Mouse (Mus musculus) right cerebral cortex, postnatal 14 days (tissue): ENCODE results near the gene Eif4e1b.
"Not testable (repeated sequence)": the region's sequence is repeated elsewhere in the genome, so short reads cannot be mapped to it uniquely, and the experiment has no call there.

Experiments
- DNase-seq: peaks from one replicate; pipeline ENCODE4 v3.0.0; 2022

Eif4e1b gene

DNA sequence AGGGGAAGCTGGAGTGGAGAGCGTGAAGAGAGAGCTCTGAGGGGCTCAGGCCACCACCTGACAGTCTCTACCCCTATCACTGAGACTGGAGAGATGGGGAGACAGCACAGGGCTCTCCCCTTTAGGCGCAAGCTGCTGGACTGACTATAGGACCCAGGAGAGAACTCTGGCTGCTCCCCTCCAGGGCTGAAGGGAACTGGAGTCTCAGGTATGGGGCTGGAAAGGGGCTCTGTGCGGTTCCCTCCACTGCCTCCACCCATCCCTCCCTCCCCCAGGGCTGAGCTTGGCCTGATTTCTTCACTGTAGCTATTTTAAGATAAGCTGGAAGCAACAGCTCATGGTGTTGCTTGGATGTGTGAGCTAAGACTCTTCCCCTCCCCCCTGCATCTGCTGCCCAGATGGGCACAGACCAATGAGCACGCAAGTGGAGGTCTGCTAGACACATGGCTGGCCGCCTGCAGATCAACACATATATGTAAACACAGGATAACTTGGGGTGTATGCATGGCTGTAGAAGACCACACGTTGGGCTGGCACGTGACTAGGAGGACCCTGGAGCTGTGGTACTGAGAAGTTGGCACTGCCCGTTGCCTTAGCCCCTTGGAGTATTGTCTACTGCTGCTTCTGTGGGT lies 23.5 kb upstream of the Eif4e1b start:
- peak; percentile 77 for DNase-seq

DNA sequence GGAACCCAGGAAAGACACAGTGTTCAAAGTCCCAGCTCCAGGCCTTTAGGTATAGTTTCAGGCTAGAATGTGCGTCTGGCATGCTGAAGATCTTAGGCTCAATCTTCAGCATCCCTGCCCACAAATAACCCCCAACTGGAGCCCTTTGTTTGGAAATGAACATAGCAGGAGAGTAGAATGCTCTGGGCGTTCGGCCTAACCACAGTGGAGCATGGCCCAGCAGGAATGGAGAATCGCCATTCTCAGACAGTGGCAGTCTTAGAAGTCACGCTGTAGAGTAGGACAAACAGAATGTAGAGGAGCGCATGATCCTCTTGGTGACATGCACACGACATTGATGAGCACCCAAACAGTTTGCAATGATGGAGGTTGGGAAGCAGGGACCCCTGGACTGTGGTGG lies 22.9 kb upstream of the Eif4e1b start:
- no peak for DNase-seq

DNA sequence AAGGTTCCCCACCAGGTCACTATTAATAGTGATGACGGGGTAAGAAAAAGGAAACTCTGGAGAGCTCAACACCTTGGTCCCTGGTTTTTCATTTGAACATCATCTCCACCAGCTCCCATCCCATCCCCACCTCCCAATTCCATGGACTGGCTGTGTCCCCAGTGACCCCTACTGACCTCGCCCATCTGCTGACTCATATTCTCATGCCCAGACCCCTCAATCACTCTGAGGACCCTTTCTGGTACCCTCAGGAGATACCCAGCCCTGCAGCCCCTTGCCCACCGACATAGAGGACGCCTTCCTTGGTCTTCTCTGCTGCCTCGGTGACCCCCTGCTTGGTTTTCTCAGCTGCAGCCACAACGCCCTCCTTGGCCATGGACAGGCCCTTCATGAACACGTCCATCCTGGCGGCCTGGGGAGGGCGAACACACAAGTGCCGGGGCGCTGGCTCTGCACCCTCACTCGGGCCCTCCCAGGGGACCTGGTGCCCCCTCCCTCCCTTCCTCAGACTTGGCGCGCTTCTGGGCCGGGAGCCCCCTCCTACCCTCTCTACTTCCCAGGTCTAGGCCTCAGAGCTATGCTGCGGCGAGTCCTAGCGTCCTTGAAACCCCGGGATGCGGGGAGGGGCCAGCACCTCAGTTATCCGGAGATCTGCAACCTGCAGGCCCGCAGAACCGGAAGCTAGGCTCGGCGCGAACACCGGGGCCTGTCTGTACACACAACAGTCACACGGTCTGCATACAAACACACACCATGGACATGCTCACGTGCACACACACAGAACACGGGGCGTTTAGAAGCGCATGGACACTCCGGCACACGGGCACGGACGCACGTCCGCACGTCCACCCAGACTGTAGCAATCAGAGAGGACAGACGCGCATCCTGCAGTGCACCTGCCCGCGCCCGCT lies 18.3 kb upstream of the Eif4e1b start:
- DNase-seq = no peak

DNA sequence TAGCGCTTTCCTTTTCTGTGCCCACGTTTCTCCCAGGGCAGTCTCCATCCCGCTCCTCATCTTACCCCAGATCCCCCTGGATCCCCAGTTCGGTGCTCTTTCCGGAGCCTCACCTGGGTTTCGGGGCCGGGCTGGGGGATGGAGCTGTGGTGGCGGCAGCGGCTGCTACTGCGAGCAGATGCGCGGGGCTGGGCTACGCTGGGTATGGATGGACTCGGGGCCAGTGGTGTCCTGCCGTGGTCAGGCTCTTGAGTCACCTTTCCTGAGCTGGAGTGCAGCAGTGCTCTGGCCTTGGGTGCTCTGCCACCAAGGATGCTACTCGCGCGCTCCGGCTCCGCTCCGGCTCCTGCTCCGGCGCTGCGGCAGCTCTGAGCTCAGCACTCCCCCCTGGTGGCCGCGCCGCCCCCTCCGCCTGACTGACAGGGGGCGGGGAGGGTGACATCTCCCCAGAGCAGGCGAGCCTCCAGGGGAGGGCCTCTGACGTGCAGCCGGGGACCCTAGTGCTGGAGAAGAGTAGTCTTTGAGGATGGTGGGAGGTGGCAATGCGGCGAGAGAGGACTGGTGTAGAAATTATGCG lies 17.5 kb upstream of the Eif4e1b start, which contains the start of gene Sncb:
TSS of gene Sncb (minus strand) at position 404 of the 577 bp plus-strand sequence.
- peak; percentile 87 for DNase-seq

- no peak for DNase-seq
These were observed 16.8 kb upstream of the Eif4e1b start for GRCm38 (mm10) chr13:54767012-54767411.

DNA sequence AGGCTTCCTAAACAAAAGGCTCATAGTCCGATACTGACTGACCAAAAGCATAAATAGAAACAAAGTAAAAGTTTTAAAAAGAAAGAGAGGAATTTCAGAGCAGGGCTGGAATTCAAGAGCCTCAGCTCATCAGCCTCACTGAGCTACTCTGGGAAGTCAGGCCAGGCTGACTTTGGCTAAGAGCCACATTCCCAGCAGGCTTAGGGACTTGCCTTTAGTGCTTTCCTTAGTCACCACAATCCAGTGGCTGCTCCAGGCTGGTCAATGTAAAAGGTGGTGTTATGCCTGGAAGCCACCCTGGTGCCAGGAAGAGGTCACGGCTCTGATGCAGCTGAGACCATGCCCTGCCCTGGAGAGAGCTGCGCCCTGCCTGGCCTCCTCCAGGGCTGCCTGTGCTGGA lies 3.2 kb upstream of the Eif4e1b start:
- DNase-seq = peak; percentile 61

DNA sequence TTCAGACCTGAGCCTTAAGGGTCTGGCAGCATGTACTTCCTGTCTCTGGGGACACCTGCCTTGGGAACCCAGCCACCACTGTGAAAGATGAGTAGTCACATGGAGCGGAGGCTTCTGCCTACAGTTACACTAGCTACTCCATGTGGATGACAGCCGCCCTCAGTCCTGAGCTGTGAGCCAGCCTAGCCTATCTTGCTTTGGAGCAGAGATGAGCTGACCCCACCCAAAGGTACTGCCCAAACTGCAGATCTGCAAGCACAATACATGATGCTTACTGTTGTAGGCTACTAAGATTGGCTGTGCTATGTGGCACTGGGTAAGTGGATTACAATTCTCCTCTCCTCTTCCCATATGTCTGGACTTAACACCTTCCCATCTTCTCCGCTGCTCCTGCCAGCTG lies 2.7 kb upstream of the Eif4e1b start:
- DNase-seq = no peak

GRCm38 (mm10) chr13:54783235-54783634 lies 563 bp upstream of the Eif4e1b start:
- DNase-seq = no peak

GRCm38 (mm10) chr13:54787591-54787990 lies 3.8 kb downstream of the Eif4e1b start:
- DNase-seq = not testable (repeated sequence)

- peak; percentile 92 for DNase-seq
These were observed 5.2 kb downstream of the Eif4e1b start, which contains the start of gene Tspan17 for GRCm38 (mm10) chr13:54788740-54789560. Tspan17 (plus strand) TSS chr13:54789377.

DNA sequence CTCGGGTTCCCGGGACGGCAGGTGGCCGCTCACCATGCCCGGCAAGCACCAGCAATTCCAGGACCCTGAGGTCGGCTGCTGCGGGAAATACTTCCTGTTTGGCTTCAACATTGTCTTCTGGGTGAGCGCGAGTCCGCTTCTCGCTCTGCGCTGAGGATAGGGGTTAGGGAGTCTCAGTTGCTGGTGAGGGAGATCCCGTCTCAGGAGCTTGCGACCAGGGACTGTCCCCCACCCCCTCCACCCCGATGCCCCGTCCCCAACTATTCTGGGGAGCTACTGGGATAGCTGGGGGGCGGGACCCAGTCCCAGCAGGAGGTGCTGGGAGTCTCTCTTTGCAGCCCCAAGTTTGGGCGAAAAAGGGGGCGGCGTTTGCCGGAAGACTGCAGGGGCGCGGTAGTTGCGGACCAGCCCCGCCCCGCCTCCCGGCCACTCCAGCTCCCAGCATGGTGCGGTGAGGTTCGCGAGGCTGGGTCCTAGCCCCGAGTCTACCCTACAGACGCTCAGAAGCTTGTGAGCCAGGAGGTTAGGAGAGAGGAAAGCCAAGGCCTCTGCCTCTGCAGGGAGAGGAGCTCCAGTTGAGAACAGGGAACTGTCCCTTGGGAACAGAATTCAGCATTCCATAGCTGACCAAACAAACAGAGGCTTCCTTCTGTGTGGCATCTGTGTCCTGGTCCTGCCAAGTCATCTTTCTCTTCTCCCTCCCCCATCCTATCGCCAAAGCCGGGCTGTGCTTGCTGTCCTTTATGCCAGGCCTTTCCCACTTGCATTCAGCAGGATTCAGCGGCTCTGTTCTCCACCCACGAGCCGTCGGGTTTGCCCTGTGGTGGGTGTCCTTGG lies 6.0 kb downstream of the Eif4e1b start:
- DNase-seq = peak; percentile 58

- DNase-seq = peak; percentile 52
These were observed 8.7 kb downstream of the Eif4e1b start for GRCm38 (mm10) chr13:54792259-54793230.

GRCm38 (mm10) chr13:54794002-54794577 lies 10.3 kb downstream of the Eif4e1b start:
- DNase-seq = peak; percentile 65

DNA sequence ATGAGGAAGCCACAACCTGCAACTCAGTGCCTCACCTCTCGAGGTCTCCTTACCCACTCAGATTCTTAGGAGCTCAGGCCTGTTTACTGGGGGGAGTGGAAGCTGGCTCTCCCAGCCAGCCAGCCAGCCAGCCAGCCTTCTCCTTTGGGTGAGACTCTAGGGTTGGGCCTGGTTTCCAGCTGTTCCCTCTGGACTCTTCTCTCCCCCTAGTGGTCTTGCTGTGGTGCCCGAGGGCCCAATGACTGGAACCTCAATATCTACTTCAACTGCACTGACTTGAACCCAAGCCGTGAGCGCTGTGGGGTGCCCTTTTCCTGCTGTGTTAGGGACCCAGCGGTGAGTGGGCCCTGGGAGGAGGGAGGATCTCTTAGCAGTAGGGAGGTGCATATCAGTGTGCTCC lies 11.0 kb downstream of the Eif4e1b start:
- DNase-seq = no peak

- no peak for DNase-seq
These were observed 13.6 kb downstream of the Eif4e1b start for GRCm38 (mm10) chr13:54797356-54797755.

GRCm38 (mm10) chr13:54797861-54798643 lies 14.3 kb downstream of the Eif4e1b start:
- no peak for DNase-seq

- DNase-seq = peak; percentile 60
These were observed 14.9 kb downstream of the Eif4e1b start for GRCm38 (mm10) chr13:54798740-54799139.

DNA sequence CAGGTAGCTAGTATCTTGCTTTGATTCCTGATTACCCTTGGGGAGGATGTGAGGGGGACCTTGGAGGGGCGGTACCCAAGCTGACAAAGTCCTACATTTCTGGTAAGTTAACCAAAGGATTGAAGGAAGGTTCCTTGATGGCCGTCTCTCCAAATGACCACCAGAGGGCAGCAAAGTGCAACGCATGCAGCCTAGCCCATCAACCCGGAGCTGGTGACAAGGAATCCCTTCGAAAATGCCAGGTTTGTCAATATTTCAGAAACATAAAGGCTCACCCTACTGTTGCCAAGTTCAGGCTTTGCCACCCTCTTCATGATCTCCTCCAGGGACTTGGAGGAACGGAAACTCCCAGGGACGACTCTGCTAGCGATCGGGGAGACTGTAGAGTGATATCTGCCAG lies 15.9 kb downstream of the Eif4e1b start:
- peak; percentile 79 for DNase-seq

DNA sequence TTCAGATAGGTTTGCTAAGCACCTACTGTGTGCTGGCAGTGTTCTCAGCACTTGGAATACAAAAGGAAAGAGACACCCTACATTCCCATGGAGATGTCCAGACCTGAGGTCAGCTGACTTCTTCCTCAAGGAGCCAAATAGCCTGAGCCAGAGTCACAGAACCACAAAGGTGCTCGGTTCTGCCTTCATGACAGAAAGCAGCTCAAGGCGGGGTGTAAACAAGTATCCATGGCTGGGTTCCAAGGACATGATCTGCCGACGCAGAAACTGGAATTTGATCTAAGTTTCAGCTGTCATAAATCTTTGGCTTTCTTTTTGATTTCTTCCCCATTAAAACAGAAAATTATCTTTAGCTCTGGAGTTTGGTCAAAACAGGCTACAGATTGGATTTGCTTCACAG lies 16.4 kb downstream of the Eif4e1b start:
- DNase-seq = no peak
